ENCODE assay signal across 35 mouse cellular contexts in genomic region chr15:98902600-98902999, GRCm38 (mm10). TPM values are rescaled to one million over a fixed set of nuclear protein-coding genes. Genes with fewer than 3 reads are reported as not detected.
"Had no signal": no experiment of that assay in that cellular context is flagged by ENCODE, and none has a peak within 500 bp of the region (broad histone marks: within the 10 kb centered on the region; RNA-seq: fewer than 3 reads in every experiment).

No protein-coding gene starts in this region.

- DNase-seq: heart, postnatal 10 days; heart, postnatal 14 days; heart, postnatal 36 days; heart, postnatal 4 days; kidney, adult 11 months; kidney, adult 18-20 months; kidney, adult 2 months; kidney, adult 8-10 months; kidney, adult 9 months; kidney, postnatal 10 days; kidney, postnatal 14 days; kidney, postnatal 25 days; kidney, postnatal 36 days; kidney, postnatal 4 days; layer of hippocampus, postnatal 36 days had no signal

- H3K9me3 ChIP-seq: heart, embryonic 10.5 days; heart, embryonic 12.5 days; heart, embryonic 13.5 days; heart, embryonic 15.5 days; hindbrain, embryonic 10.5 days; hindbrain, embryonic 12.5 days; hindbrain, embryonic 13.5 days; hindbrain, embryonic 15.5 days; intestine, embryonic 15.5 days; kidney, embryonic 15.5 days had no signal

- H3K4me3 ChIP-seq: heart, embryonic 10.5 days; heart, embryonic 12.5 days; heart, embryonic 13.5 days; heart, embryonic 15.5 days; hindbrain, embryonic 10.5 days; hindbrain, embryonic 12.5 days; hindbrain, embryonic 13.5 days; hindbrain, embryonic 15.5 days; intestine, embryonic 15.5 days; kidney, embryonic 15.5 days; layer of hippocampus, adult 2 months had no signal

- H3K4me2 ChIP-seq: heart, embryonic 11.5 days; heart, embryonic 12.5 days; heart, embryonic 13.5 days; heart, embryonic 15.5 days; hindbrain, embryonic 12.5 days; hindbrain, embryonic 13.5 days; hindbrain, embryonic 14.5 days; hindbrain, embryonic 15.5 days; intestine, embryonic 15.5 days; kidney, embryonic 15.5 days had no signal

- H3K9ac ChIP-seq: heart, embryonic 12.5 days; heart, embryonic 13.5 days; heart, embryonic 15.5 days; hindbrain, embryonic 12.5 days; hindbrain, embryonic 13.5 days; hindbrain, embryonic 14.5 days; hindbrain, embryonic 15.5 days; intestine, embryonic 15.5 days; kidney, embryonic 15.5 days had no signal

- ATAC-seq: hindbrain, embryonic 16.5 days; hindbrain, postnatal 0 days; inflammation-experienced regulatory T-cells, adult 6 months; intestine, embryonic 15.5 days; intestine, embryonic 16.5 days; intestine, postnatal 0 days had no signal

- H3K27ac ChIP-seq: heart, embryonic 10.5 days; heart, embryonic 13.5 days; heart, embryonic 15.5 days; hindbrain, embryonic 10.5 days; hindbrain, embryonic 12.5 days; hindbrain, embryonic 13.5 days; hindbrain, embryonic 14.5 days; hindbrain, embryonic 15.5 days; hindbrain, postnatal 0 days; intestine, embryonic 15.5 days; kidney, embryonic 15.5 days; kidney, postnatal 0 days; layer of hippocampus, adult 2 months had no signal

RNA-seq across cellular contexts. Expression of gene Dhh, which starts 4.3 kb away (rescaled TPM):
- total RNA-seq: hematopoietic stem cell, adult 5-6 weeks had no signal
